Mouse (Mus musculus) left cerebral cortex, postnatal 10 days (tissue): ENCODE data around the gene Nedd9. TPM values are rescaled to one million over a fixed set of nuclear protein-coding genes. Genes with fewer than 3 reads are reported as not detected.
"Not testable (repeated sequence)": the region's sequence is repeated elsewhere in the genome, so short reads cannot be mapped to it uniquely, and the experiment has no call there.

ENCODE experiments used
- DNase-seq, 2 experiments: peaks; one replicate each; pipeline ENCODE4 v3.0.0; 2021 to 2022; ENCODE audit warnings: low spot score in 2 of 2, mixed read lengths in 1 of 2; ENCODE audit errors: extremely low spot score in 1 of 2
- intact Hi-C: fragments of 180-260 bp; cut with DNase I; formaldehyde crosslinking; loops from one replicate; pipeline ENCODE4 v1.15.1; 2025
- total RNA-seq, 2 experiments: library from RNA; stranded (reverse); gene quantifications; 2 replicates each; pipeline ENCODE4 v1.2.3; 2021

The Nedd9 gene
- total RNA-seq, 2 experiments from 2014 or later = 9.4 to 14.5 TPM

GRCm38 (mm10) chr13:41384896-41385295 is 102.3 kb downstream of the Nedd9 start:
- intact Hi-C loops = no loop called here
- DNase-seq = no peak

- DNase-seq = no peak
- intact Hi-C loops = no loop called here
Observed at GRCm38 (mm10) chr13:41382635-41383034, 104.5 kb downstream of the Nedd9 start.

- intact Hi-C loops = no loop called here
- DNase-seq = no peak
Observed at GRCm38 (mm10) chr13:41381806-41382546, 105.2 kb downstream of the Nedd9 start.

- no peak for DNase-seq
- intact Hi-C loops = no loop called here
Observed at GRCm38 (mm10) chr13:41381041-41381805, 105.9 kb downstream of the Nedd9 start.

GRCm38 (mm10) chr13:41379951-41380465 is 107.2 kb downstream of the Nedd9 start:
- DNase-seq = no peak
- intact Hi-C loops = no loop called here

- DNase-seq = no peak
- intact Hi-C loops = no loop called here
Observed at GRCm38 (mm10) chr13:41378462-41378861, 108.7 kb downstream of the Nedd9 start.

GRCm38 (mm10) chr13:41377856-41378255 is 109.3 kb downstream of the Nedd9 start:
- no peak for DNase-seq
- intact Hi-C loops = no loop called here

- intact Hi-C loops = no loop called here
- DNase-seq = no peak
Observed at GRCm38 (mm10) chr13:41377011-41377431, 110.1 kb downstream of the Nedd9 start.

- intact Hi-C loops = no loop called here
- DNase-seq = no peak
Observed at GRCm38 (mm10) chr13:41376111-41376510, 111.1 kb downstream of the Nedd9 start.

GRCm38 (mm10) chr13:41375696-41376095 is 111.5 kb downstream of the Nedd9 start:
- DNase-seq = no peak
- intact Hi-C loops = no loop called here

- no peak for DNase-seq
- intact Hi-C loops = no loop called here
Observed at GRCm38 (mm10) chr13:41374886-41375285, 112.3 kb downstream of the Nedd9 start.

GRCm38 (mm10) chr13:41372555-41373460 is 114.4 kb downstream of the Nedd9 start:
- intact Hi-C loops = no loop called here
- no peak for DNase-seq

GRCm38 (mm10) chr13:41371547-41371946 is 115.6 kb downstream of the Nedd9 start:
- intact Hi-C loops = no loop called here

GRCm38 (mm10) chr13:41368612-41369011 is 118.5 kb downstream of the Nedd9 start:
- intact Hi-C loops = no loop called here

More at GRCm38 (mm10) chr13:41371547-41371946, 115.6 kb downstream of the Nedd9 start:
- no peak for DNase-seq

GRCm38 (mm10) chr13:41367176-41367611 is 120.0 kb downstream of the Nedd9 start:
- intact Hi-C loops = no loop called here
- DNase-seq = no peak

More at GRCm38 (mm10) chr13:41368612-41369011, 118.5 kb downstream of the Nedd9 start:
- no peak for DNase-seq

GRCm38 (mm10) chr13:41366609-41367008 is 120.6 kb downstream of the Nedd9 start:
- intact Hi-C loops, DNase-seq: not testable (repeated sequence)

- intact Hi-C loops = no loop called here
- DNase-seq = no peak
Observed at GRCm38 (mm10) chr13:41364273-41364672, 122.9 kb downstream of the Nedd9 start.

GRCm38 (mm10) chr13:41362909-41363308 is 124.3 kb downstream of the Nedd9 start:
- intact Hi-C loops = no loop called here
- DNase-seq = no peak
